Mouse (Mus musculus) thymus, adult 2 months (tissue): ENCODE results near the gene Pwp2. TPM values are rescaled to one million over a fixed set of nuclear protein-coding genes. Genes with fewer than 3 reads are reported as not detected.

ENCODE experiments used
- DNase-seq: peaks from one replicate; pipeline ENCODE4 v3.0.0; 2021
- H3K27ac ChIP-seq: fragments of 200-500 bp; 2 replicates; pipeline ENCODE4 v1.5.1; 2012; ENCODE audit warnings: low read length, control low read depth; ENCODE audit not compliant: control insufficient read depth, insufficient read depth
- H3K27me3 ChIP-seq: fragments of 200-500 bp; 2 replicates; pipeline ENCODE4 v1.6.1; 2012; ENCODE audit warnings: mild to moderate bottlenecking, low read length, moderate library complexity, mixed read lengths; ENCODE audit not compliant: control insufficient read depth, insufficient read depth
- H3K36me3 ChIP-seq: fragments of 200-500 bp; 2 replicates; pipeline ENCODE4 v1.6.1; 2012; ENCODE audit warnings: mild to moderate bottlenecking, low read length, moderate library complexity; ENCODE audit not compliant: control insufficient read depth, insufficient read depth
- H3K4me1 ChIP-seq: fragments of 200-500 bp; replicated peaks from 2 replicates; pipeline ENCODE4 v1.6.1; 2012; ENCODE audit warnings: low read length; ENCODE audit not compliant: control insufficient read depth, insufficient read depth
- H3K4me3 ChIP-seq: fragments of 200-500 bp; 2 replicates; pipeline ENCODE4 v1.5.1; 2012; ENCODE audit warnings: mild to moderate bottlenecking, low read length, control low read depth, moderate library complexity; ENCODE audit not compliant: control insufficient read depth, insufficient read depth
- CTCF ChIP-seq: fragments of 200-500 bp; IDR thresholded peaks from 2 replicates; pipeline ENCODE4 v1.5.1; 2012; ENCODE audit warnings: mild to moderate bottlenecking, control low read depth, low read length, moderate library complexity, borderline replicate concordance; ENCODE audit not compliant: control insufficient read depth, poor library complexity, insufficient read depth; ENCODE audit errors: extremely low read depth
- POLR2A ChIP-seq: fragments of 200-500 bp; IDR thresholded peaks from 2 replicates; pipeline ENCODE4 v1.6.1; 2012; ENCODE audit warnings: mild to moderate bottlenecking, low read length, control low read depth, moderate library complexity; ENCODE audit not compliant: control insufficient read depth, poor library complexity, insufficient read depth; ENCODE audit errors: extremely low read depth
- WGBS: fragments of 180-500 bp; shearing (Covaris S2); methylation state at CpG from one replicate; pipeline ENCODE4 v1.1.7; 2018; 5-methylcytosine and 5-hydroxymethylcytosine counted together
- polyA plus RNA-seq: library from polyadenylated mRNA; depleted of rRNA; stranded (reverse); fragments of >200 nt; gene quantifications from 2 replicates; pipeline ENCODE4 v1.2.3, GENCODE M21; 2012

Pwp2 gene
- polyA plus RNA-seq, 1 experiment, result 16.4 TPM

DNA sequence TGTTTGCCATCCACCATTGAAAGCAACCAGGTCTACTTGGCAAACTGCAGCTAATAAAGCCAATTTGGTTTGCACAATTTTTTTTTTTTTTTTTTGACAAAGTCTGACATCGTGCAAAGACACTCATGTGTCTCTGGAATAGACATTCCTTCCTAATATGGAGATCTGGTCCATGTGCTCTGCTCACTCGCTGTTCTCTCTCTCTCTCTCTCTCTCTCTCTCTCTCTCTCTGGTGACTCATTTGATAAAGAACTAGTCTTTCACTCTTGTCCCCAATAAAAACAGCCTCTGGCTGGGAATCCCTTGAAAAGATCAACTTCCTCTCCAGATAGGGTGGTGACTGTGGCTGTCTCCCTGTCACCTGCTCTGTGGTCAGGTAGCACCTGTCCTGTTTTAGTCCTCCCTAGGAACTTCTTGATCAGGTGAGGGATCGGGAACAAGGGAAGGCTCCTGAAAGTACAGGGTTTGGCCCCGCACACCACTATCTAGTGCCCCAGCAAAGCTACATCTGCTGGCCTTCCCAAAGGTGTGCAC, 37.0 kb downstream of the Pwp2 start:
- WGBS, result 47% methylated on average over 4 of the region's 4 CpGs
- H3K4me1 ChIP-seq, result peaks cover 31% of the 10 kb centered on the region
- H3K4me3 ChIP-seq, result no peak overlapping the region
- no peaks in the 10 kb centered on the region for H3K27me3 ChIP-seq
- no peak for DNase-seq
- TF ChIP-seq POLR2A (no peak), CTCF (no peak)
- no peaks in the 10 kb centered on the region for H3K36me3 ChIP-seq
- no peak overlapping the region for H3K27ac ChIP-seq

DNA sequence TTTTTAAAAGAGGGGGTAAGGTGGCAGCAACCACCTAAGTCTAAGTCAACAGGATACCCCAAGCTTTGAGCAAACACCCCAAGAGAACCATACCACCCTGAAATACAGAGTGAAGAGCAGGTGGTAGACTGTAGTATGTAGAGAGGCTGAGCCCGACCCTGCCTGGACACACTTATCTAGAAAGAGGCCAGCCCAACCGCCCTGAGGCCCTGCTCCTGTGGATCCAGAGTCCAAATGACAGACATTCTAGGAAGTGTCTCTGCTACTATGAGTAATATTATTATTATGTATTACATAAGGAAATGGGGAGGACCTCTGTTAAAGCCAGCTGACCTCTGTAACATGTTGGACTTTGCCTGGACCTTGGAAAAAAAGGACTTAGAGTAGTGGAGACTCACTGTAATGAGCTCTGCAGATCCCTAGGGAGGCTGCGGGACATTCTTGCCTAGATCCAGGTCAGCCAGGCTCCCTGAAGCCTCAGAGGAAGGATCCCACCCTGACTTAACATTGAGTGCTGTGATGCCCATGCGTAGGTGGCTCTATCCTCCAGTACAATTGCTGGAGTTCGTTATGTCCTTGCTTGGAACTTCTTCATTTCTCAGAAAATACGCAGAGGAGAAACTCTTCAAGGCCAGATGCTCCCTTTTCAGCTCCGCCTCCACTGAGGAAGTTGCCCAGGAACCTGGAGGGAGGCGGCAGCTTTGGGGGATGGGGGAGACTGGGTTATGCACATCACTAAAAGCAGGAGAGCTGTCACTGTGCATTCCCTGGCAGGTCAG, 41.0 kb downstream of the Pwp2 start:
- peaks cover 28% of the 10 kb centered on the region for H3K4me1 ChIP-seq
- no peak overlapping the region for H3K27ac ChIP-seq
- H3K36me3 ChIP-seq, result no peaks in the 10 kb centered on the region
- H3K4me3 ChIP-seq, result no peak overlapping the region
- no peak for DNase-seq
- TF ChIP-seq POLR2A (no peak), CTCF (no peak)
- no peaks in the 10 kb centered on the region for H3K27me3 ChIP-seq
- WGBS, result 49% methylated on average over 8 of the region's 8 CpGs

DNA sequence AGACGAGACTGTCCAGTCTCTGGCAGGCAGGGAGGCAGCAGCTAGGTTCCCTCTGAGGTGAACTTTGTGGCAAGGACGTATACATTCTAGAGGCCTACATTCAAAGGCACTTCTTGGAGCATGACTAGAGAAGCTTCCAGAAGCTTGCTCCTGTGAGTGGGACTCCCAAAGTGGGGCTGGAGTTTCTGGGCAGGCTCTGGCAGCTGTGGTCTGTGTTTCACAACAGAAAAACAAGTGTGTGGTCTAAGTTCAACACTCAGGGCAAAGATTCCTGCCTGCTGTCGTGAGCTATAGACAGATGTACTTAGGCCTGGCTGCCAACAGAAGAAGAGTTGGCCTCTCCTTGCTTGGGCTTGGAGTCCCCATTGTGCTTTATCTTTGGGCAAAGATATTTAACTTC, 44.1 kb downstream of the Pwp2 start:
- no peaks in the 10 kb centered on the region for H3K27me3 ChIP-seq
- no peak overlapping the region for H3K27ac ChIP-seq
- H3K4me1 ChIP-seq, result peaks cover 9% of the 10 kb centered on the region; the same call in 1 of the 2 replicates
- H3K4me3 ChIP-seq, result no peak overlapping the region
- 79% methylated on average over 3 of the region's 3 CpGs for WGBS
- no peak for DNase-seq
- no peak for TF ChIP-seq CTCF
- TF ChIP-seq POLR2A, result no peak
- H3K36me3 ChIP-seq, result no peaks in the 10 kb centered on the region

DNA sequence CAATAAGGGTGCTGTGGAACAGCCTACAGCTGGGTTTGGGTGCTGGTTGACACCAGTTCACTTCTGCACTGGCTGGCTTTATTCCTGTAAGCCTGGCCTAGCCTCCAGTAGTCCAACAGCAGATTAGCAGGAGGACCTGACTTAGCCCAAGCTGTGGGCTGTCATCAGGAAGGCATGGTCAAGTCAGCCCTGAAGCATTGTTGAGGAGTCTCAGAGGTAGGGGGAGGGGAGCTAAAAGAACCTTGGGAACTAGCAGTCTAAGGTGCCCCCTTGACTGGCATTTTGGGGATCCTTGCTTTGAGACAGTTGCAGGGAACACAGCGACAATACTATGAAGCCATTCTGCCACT, 44.7 kb downstream of the Pwp2 start:
- peaks cover 9% of the 10 kb centered on the region; the same call in 1 of the 2 replicates for H3K4me1 ChIP-seq
- DNase-seq, result no peak
- 97% methylated on average over 1 of the region's 1 CpGs for WGBS
- H3K36me3 ChIP-seq, result no peaks in the 10 kb centered on the region
- no peak overlapping the region for H3K27ac ChIP-seq
- TF ChIP-seq POLR2A, result no peak
- TF ChIP-seq CTCF, result no peak
- H3K27me3 ChIP-seq, result no peaks in the 10 kb centered on the region
- no peak overlapping the region for H3K4me3 ChIP-seq

GRCm38 (mm10) chr10:78139572-78140250, 45.2 kb downstream of the Pwp2 start:
- Histone ChIP-seq H3K4me3 (no peak overlapping the region), H3K27me3 (no peaks in the 10 kb centered on the region), H3K4me1 (peaks cover 14% of the 10 kb centered on the region), H3K27ac (no peak overlapping the region), H3K36me3 (no peaks in the 10 kb centered on the region)
- no peak for TF ChIP-seq POLR2A
- no peak for TF ChIP-seq CTCF
- WGBS, result 90% methylated on average over 11 of the region's 11 CpGs
- DNase-seq, result no peak

GRCm38 (mm10) chr10:78138812-78139523, 46.0 kb downstream of the Pwp2 start:
- H3K36me3 ChIP-seq, result no peaks in the 10 kb centered on the region
- H3K27ac ChIP-seq, result no peak overlapping the region
- peaks cover 18% of the 10 kb centered on the region for H3K4me1 ChIP-seq
- no peak for DNase-seq
- 68% methylated on average over 14 of the region's 14 CpGs for WGBS
- H3K27me3 ChIP-seq, result no peaks in the 10 kb centered on the region
- H3K4me3 ChIP-seq, result no peak overlapping the region
- no peak for TF ChIP-seq POLR2A
- TF ChIP-seq CTCF, result no peak
